Mouse (Mus musculus) brain, embryonic 14.5 days (tissue): ENCODE measurements at regions not wholly inside any gene's neighbourhood (a gene's known extent, or its start where the extent isn't known, plus 50 kb on each side); places are given as distances from the start of the nearest gene placed in this dataset.

ENCODE experiments used
- CTCF ChIP-seq: fragments of 200-500 bp; IDR thresholded peaks from 2 replicates; pipeline ENCODE4 v1.5.1; 2012; ENCODE audit warnings: inconsistent platforms, mild to moderate bottlenecking, moderate library complexity, borderline replicate concordance; ENCODE audit not compliant: insufficient read depth, insufficient read length; ENCODE audit errors: extremely low read depth
- POLR2A ChIP-seq: fragments of 200-500 bp; IDR thresholded peaks from 2 replicates; pipeline ENCODE4 v1.6.1; 2012; ENCODE audit warnings: mild to moderate bottlenecking, inconsistent platforms, borderline replicate concordance; ENCODE audit not compliant: poor library complexity, insufficient read depth, insufficient read length, severe bottlenecking; ENCODE audit errors: extremely low read depth

GRCm38 (mm10) chr6:16956771-16957435 is 58.7 kb upstream of the Tfec start:
- TF ChIP-seq POLR2A (no peak), CTCF (no peak)
